Mouse (Mus musculus) cerebellum, postnatal 25 days (tissue): Measurements from ENCODE around the gene Mettl13.
A peak's percentile ranks its signal among the peaks of the same experiment; 100 is the strongest.

Experiments
- DNase-seq, 2 experiments: peaks; one replicate each; pipeline ENCODE4 v3.0.0; 2021; ENCODE audit warnings: mixed read lengths in 2 of 2

The Mettl13 gene

DNA sequence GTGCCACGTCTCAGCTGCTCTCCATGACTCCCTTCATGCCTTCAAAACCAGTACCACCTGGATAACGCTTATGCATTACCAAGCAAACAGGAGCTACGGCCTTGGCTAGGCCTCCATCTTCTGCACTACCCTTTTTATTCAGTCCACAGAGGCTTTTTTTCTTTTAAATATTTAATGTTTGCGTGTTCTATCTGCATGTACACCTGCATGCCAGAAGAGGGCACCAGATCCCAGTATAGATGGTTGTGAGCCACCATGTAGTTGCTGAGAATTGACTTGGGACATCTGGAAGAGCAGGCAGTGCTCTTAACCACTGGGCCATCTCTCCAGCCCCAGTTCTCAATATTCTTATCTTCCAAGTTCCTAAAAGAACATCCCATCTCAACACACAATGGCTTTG is 16.8 kb downstream of the Mettl13 start:
- DNase-seq: no peak

- DNase-seq: no peak
Measured at GRCm38 (mm10) chr1:162530666-162531065, 17.7 kb downstream of the Mettl13 start.

DNA sequence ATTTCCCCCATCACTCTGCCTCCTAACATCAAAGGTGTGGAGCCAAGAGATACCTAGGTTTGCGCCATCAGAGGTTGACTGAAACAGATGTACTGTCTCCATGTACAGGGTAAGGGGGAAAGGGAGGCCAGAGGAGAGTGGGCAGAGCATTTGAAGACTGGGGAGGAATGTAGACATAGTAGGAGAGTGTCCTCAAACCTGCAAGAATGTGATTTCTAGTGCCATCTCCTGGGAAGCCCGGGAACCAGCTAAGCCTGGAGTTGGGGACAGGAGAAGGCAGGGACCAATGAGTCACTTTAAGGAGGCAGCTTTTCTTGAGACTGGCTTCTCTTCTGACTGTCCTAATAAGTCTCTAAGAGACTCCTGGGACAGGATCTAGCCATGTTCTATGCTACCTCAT is 18.7 kb downstream of the Mettl13 start:
- peak in 1 of 2 experiments; percentile 44 for DNase-seq

DNA sequence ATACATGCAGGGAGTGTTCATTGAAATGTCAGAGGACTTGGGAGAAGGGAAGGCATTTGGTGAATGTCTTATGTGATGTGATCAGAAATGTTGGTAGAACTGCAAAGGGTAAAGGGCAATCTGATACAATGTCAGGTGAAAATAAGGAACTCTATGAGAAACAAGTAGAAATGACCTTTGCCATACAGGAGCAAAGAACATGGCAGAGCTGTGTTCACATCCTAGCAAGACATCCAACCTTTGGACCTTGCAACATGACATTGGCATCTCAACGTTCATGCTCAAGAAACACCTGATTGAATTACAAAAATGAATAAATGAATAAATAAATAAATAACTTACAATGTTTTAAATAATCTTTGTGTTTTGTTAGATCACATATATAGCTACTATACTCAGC is 33.2 kb downstream of the Mettl13 start:
- DNase-seq: no peak

GRCm38 (mm10) chr1:162510013-162510356 is 38.4 kb downstream of the Mettl13 start:
- no peak for DNase-seq

GRCm38 (mm10) chr1:162509329-162510012 is 38.9 kb downstream of the Mettl13 start:
- no peak for DNase-seq

DNA sequence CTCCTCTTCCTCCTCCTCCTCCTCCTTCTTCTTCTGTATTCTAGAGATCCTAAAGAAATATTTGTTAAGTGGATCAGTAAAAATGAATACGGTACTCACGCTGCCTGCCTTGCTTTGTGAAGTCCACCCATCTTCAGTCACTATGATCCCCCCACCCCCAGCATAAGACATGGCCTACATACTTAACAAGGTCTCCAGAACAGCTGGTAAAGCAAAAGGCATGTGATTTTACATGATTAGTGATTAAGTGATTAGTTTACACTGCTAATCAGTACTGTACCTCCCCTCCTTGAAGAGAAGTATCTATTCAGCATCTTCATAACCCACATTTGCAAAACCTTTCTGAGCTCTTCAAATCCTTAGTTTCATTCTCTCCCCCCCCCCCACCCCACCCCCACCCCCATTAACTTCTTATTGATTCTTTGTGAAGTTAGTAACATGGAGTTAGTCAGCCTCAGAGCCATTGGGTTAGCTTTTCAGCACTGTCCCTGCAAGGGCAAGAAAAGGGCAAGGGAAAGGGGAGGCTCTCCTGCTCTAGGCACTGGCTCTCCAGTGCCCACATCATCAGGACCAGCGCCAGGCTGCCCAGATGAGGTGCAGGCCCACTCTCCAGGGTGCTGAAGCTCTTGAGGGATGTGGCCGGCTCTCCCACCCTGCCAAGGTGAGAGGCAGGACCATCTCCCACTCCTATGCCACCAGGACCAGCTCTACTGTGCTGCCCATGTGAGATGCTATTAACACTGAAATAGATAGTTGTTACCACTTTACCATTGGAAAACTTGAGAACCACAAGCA is 39.9 kb downstream of the Mettl13 start:
- DNase-seq: no peak

- no peak for DNase-seq
Measured at GRCm38 (mm10) chr1:162506516-162506915, 41.8 kb downstream of the Mettl13 start.

DNA sequence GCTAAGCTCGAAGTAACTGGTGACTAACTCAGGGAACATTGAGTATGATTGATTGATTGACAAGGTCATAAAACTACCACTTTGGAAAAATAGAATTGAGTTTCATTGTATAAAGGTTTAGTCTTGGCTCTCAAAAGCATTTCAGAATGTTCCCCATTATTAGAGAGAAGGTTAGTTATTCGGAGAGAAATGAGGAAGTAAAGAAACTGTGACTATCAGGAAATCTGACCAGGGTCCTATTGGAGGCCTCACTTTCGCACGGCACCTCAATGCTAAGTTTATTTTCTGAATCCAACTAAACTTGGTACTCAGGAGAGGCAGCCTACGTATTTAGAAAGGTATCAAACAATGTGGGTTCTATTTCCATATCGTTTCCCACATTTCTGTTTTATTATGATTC is 42.7 kb downstream of the Mettl13 start:
- DNase-seq: no peak
